Mouse (Mus musculus) forebrain, embryonic 12.5 days (tissue): ENCODE results near the gene Tifab. TPM values are rescaled to one million over a fixed set of nuclear protein-coding genes. Genes with fewer than 3 reads are reported as not detected.

Source experiments
- ATAC-seq: fragments of 200-750 bp; cut with Nextera tagmentation; 2 replicates; pipeline ENCODE4 v1.8.0; 2017; ENCODE audit warnings: moderate TSS enrichment; ENCODE audit not compliant: low FRiP score
- H3K27ac ChIP-seq: fragments of 300-500 bp; sonication (generic); 2 replicates; pipeline ENCODE4 v1.5.1; 2016; ENCODE audit warnings: mild to moderate bottlenecking
- H3K27me3 ChIP-seq: fragments of 300-500 bp; sonication (generic); 2 replicates; pipeline ENCODE4 v1.6.1; 2016; ENCODE audit warnings: mild to moderate bottlenecking
- H3K36me3 ChIP-seq: fragments of 300-500 bp; sonication (generic); replicated peaks from 2 replicates; pipeline ENCODE4 v1.6.1; 2016; ENCODE audit warnings: mild to moderate bottlenecking
- H3K4me1 ChIP-seq: fragments of 300-500 bp; sonication (generic); 2 replicates; pipeline ENCODE4 v1.6.1; 2016
- H3K4me2 ChIP-seq: fragments of 300-500 bp; sonication (generic); 2 replicates; pipeline ENCODE4 v1.6.1; 2016; ENCODE audit warnings: mild to moderate bottlenecking, moderate library complexity
- H3K4me3 ChIP-seq: fragments of 300-500 bp; sonication (generic); replicated peaks from 2 replicates; pipeline ENCODE4 v1.5.1; 2016; ENCODE audit warnings: mild to moderate bottlenecking
- H3K9ac ChIP-seq: fragments of 300-500 bp; sonication (generic); 2 replicates; pipeline ENCODE4 v1.6.1; 2016; ENCODE audit warnings: mild to moderate bottlenecking
- H3K9me3 ChIP-seq: fragments of 300-500 bp; sonication (generic); 2 replicates; pipeline ENCODE4 v1.6.1; 2016
- WGBS: fragments of 180-500 bp; shearing (Covaris S2); methylation state at CpG from one replicate; pipeline ENCODE4 v1.1.7; 2016; 5-methylcytosine and 5-hydroxymethylcytosine counted together
- polyA plus RNA-seq: library from polyadenylated mRNA; unstranded; fragments of >200 nt; fragmentation: Nextera tagmentation; extraction: Ambion mirVana; gene quantifications from 2 replicates; pipeline ENCODE4 v1.2.1, GENCODE M21; 2016

Gene Tifab
- polyA plus RNA-seq, 1 experiment from 2014 or later: 0.77 TPM

DNA sequence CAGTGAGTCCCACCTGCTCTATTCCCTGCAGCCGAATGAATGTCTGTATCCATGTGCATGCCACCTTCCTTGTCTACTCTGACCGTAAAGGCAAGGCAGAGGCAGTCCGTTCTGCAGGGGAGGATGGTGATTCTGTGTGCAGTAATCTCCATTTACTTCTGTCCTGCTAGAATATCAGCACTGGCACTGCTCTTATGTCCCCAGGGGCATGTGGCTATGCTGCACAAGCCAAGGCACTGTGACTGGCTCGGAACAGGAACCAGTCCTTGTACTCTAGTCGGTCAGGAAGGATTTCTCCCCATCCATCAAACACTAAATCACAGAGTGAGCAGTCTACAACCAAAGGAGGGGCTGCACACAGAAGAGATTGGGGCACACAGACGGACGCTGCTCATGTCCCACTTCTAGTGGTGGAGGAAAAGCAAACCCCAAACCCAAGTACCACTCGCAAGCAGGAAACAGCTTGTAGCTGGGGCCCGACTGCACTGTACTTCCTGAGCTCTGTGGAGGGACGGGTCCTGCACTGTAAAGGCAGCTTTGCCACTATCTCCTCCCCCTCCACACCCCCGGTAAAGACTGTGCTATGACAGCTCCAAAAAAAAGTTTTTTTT, 46.3 kb downstream of the Tifab start:
- Histone ChIP-seq H3K4me2 (no peak overlapping the region), H3K27me3 (no peaks in the 10 kb centered on the region), H3K27ac (no peak overlapping the region), H3K4me1 (peaks cover 33% of the 10 kb centered on the region), H3K36me3 (peaks cover 36% of the 10 kb centered on the region), H3K9ac (no peak overlapping the region), H3K9me3 (peaks cover 2% of the 10 kb centered on the region; the same call in 1 of the 2 replicates), H3K4me3 (no peak overlapping the region)
- WGBS: 88% methylated on average over 11 of the region's 11 CpGs
- no peak for ATAC-seq

DNA sequence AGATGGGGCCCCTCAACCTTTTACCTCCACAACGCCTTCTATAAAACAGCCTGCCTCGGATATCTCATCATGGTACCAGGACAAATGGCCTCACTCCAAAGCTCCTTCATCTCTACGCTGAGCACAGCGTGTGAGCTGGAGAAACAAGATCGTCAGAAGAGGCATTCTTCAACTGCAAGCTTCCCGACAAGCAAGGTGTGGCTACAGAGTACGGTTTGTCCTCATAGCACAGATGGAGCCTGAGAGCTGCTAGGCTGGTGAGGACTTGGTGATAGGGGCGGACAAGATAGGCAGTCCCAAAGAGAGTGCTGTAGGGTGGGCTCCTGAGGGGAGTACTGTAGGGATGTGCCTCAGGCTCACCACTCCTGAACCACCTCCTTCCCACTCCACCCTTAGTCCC, 48.1 kb downstream of the Tifab start:
- no peak overlapping the region for H3K4me3 ChIP-seq
- no peaks in the 10 kb centered on the region for H3K27me3 ChIP-seq
- peaks cover 25% of the 10 kb centered on the region for H3K4me1 ChIP-seq
- no peak overlapping the region for H3K4me2 ChIP-seq
- peaks cover 55% of the 10 kb centered on the region for H3K36me3 ChIP-seq
- no peak for ATAC-seq
- H3K9me3 ChIP-seq: peaks cover 4% of the 10 kb centered on the region; the same call in 1 of the 2 replicates
- H3K27ac ChIP-seq: no peak overlapping the region
- 94% methylated on average over 8 of the region's 8 CpGs for WGBS
- no peak overlapping the region for H3K9ac ChIP-seq

GRCm38 (mm10) chr13:56129578-56129977, 49.1 kb downstream of the Tifab start:
- H3K4me1 ChIP-seq: peaks cover 25% of the 10 kb centered on the region
- no peak overlapping the region for H3K27ac ChIP-seq
- no peak overlapping the region for H3K4me2 ChIP-seq
- no peak overlapping the region for H3K9ac ChIP-seq
- H3K4me3 ChIP-seq: no peak overlapping the region
- H3K9me3 ChIP-seq: peaks cover 4% of the 10 kb centered on the region; the same call in 1 of the 2 replicates
- peaks cover 65% of the 10 kb centered on the region for H3K36me3 ChIP-seq
- ATAC-seq: no peak
- 95% methylated on average over 3 of the region's 3 CpGs for WGBS
- H3K27me3 ChIP-seq: no peaks in the 10 kb centered on the region

DNA sequence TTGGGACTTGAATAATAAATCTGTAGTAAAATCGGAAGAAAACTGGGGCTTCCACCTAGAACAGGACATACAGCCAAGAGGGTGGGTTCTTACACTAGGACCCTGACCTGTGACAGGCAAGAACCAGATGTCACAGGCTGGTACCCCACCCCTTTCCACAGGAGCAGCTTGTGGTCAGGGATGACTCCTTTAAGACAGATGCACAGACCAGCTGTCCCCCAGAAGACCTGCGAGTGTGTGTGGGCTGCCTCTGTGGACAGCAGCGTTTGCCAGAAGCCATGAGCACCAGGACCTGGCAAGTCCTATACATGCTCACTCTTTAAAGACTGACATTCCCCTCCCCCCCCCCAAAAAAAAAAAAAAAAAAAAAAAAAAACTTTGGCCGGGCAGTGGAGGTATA, 49.7 kb downstream of the Tifab start:
- no peak overlapping the region for H3K4me3 ChIP-seq
- ATAC-seq: no peak
- H3K9me3 ChIP-seq: peaks cover 4% of the 10 kb centered on the region; the same call in 1 of the 2 replicates
- H3K9ac ChIP-seq: no peak overlapping the region
- peaks cover 71% of the 10 kb centered on the region for H3K36me3 ChIP-seq
- no peaks in the 10 kb centered on the region for H3K27me3 ChIP-seq
- peaks cover 20% of the 10 kb centered on the region for H3K4me1 ChIP-seq
- WGBS: 88% methylated on average over 4 of the region's 4 CpGs
- H3K4me2 ChIP-seq: no peak overlapping the region
- no peak overlapping the region for H3K27ac ChIP-seq

- 94% methylated on average over 10 of the region's 10 CpGs for WGBS
- Histone ChIP-seq H3K9me3 (peaks cover 4% of the 10 kb centered on the region; the same call in 1 of the 2 replicates), H3K27me3 (no peaks in the 10 kb centered on the region), H3K36me3 (peaks cover 88% of the 10 kb centered on the region), H3K4me3 (no peak overlapping the region), H3K9ac (no peak overlapping the region), H3K4me2 (no peak overlapping the region), H3K4me1 (no peaks in the 10 kb centered on the region), H3K27ac (no peak overlapping the region)
- ATAC-seq: no peak
These were observed 53.1 kb downstream of the Tifab start for GRCm38 (mm10) chr13:56125632-56126031.

Other genes with a start within 250 kb of the Tifab start
- 651 and 663 TPM in 2 replicates for gene H2afy, start 42.5 kb downstream of the Tifab start, polyA plus RNA-seq
- 16.2 and 19.5 TPM in 2 replicates for gene Neurog1, start 73.3 kb upstream of the Tifab start, polyA plus RNA-seq
- gene Cxcl14, start 117.7 kb upstream of the Tifab start, polyA plus RNA-seq: 19.5 and 26.3 TPM in 2 replicates
- not detected in 2 replicates for gene Gm3045, start 247.7 kb upstream of the Tifab start, polyA plus RNA-seq